Mouse (Mus musculus): ENCODE measurements around the gene Gcnt1. TPM values are rescaled to one million over a fixed set of nuclear protein-coding genes. Genes with fewer than 3 reads are reported as not detected.

Gcnt1 gene
- total and polyA plus RNA-seq, 3 experiments = 0.22 TPM; not detected in 2

DNA sequence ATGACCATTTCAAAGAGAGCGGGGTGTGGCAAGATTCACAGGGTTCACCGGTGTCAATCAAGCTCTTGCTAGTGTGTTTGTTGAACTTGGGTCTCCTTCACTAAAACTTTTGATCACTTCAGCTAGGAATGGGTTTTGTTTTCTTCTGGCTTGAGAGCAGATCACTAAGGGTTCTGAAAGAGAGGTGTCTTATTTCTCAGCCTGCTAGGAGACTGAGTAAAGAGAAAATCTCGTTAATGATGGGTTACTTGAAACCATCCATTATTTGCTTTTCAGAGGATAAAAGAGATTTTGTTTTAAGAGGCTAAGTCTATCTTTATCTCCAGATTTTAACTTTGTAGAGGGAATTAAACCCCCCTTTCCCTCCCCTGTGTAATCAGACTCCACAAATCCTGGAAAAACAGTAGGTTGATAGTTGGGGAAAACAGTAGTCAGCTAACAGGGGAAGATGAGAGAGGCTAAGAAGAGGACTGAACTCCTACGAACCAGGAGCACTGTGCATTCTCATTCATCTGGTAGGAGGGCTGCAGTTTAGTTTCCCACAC, 40.3 kb upstream of the Gcnt1 start:
- TF ChIP-seq ZNF384 (IDR thresholded peaks at IDR 0.05; ENCODE audit: low read depth, low read length) (no peak), RCOR1 (IDR thresholded peaks at IDR 0.05; ENCODE audit: low read depth, low read length) (no peak), MYC (IDR thresholded peaks at IDR 0.05; ENCODE audit: low read depth, low read length) (no peak), JUND (IDR thresholded peaks at IDR 0.05; ENCODE audit: low read depth, low read length) (no peak), USF2 (IDR thresholded peaks at IDR 0.05; ENCODE audit: borderline replicate concordance in 1 of 2, insufficient read depth in 1 of 2, low read depth in 1 of 2, low read length in 2 of 2) (no peak), MEF2A (IDR thresholded peaks at IDR 0.05; ENCODE audit: extremely low read depth, insufficient replicate concordance, low read depth, low read length, poor library complexity, severe bottlenecking) (no peak), TAL1 (IDR thresholded peaks at IDR 0.05; ENCODE audit: low read length) (no peak), POLR2AphosphoS5 (IDR thresholded peaks at IDR 0.05; ENCODE audit: borderline replicate concordance, low read depth, low read length) (no peak), MAFK (IDR thresholded peaks at IDR 0.05; ENCODE audit: borderline replicate concordance, low read depth, low read length) (no peak), GATA1 (IDR thresholded peaks at IDR 0.05; ENCODE audit: low read depth, low read length) (no peak), ETS1 (IDR thresholded peaks at IDR 0.05; ENCODE audit: low read depth, low read length) (no peak), MAX (IDR thresholded peaks at IDR 0.05; ENCODE audit: low read length) (no peak), USF1 (IDR thresholded peaks at IDR 0.05; ENCODE audit: low read depth, low read length) (no peak), CHD1 (IDR thresholded peaks at IDR 0.05; ENCODE audit: low read depth, low read length) (no peak), KAT2A (conservative IDR thresholded peaks at IDR 0.05; ENCODE audit: low read depth, low read length) (no peak), CTCF (IDR thresholded peaks at IDR 0.05 in 2 of 3, conservative IDR thresholded peaks at IDR 0.05 in 1 of 3; ENCODE audit: control insufficient read depth in 1 of 3, insufficient read depth in 1 of 3, low read depth in 2 of 3, low read length in 3 of 3, poor library complexity in 1 of 3, severe bottlenecking in 1 of 3) (no peak), ZC3H11A (IDR thresholded peaks at IDR 0.05; ENCODE audit: low read depth, low read length) (no peak), NRF1 (IDR thresholded peaks at IDR 0.05; ENCODE audit: insufficient read depth, low read depth, low read length, poor library complexity, severe bottlenecking) (no peak)
- Histone ChIP-seq H3K9ac (ENCODE audit: control insufficient read depth, low read depth, low read length, poor library complexity, severe bottlenecking) (no peak overlapping the region), H3K79me2 (ENCODE audit: control insufficient read depth, insufficient read depth, low read length, poor library complexity) (no peaks in the 10 kb centered on the region), H3K9me3 (replicated peaks; ENCODE audit: insufficient read depth, low read length) (no peaks in the 10 kb centered on the region), H3K27ac (ENCODE audit: control insufficient read depth, low read depth, low read length) (no peak overlapping the region), H3K36me3 (ENCODE audit: control insufficient read depth in 1 of 2, insufficient read depth in 2 of 2, low read length in 2 of 2) (no peaks in the 10 kb centered on the region), H3K4me3 (ENCODE audit: control insufficient read depth in 1 of 2, insufficient read depth in 1 of 2, low read depth in 2 of 2, low read length in 2 of 2) (no peak overlapping the region), H3K4me1 (ENCODE audit: control insufficient read depth in 1 of 2, insufficient read depth in 2 of 2, low read length in 2 of 2) (no peaks in the 10 kb centered on the region), H3K27me3 (ENCODE audit: control insufficient read depth in 1 of 2, insufficient read depth in 2 of 2, low read length in 2 of 2) (no peaks in the 10 kb centered on the region)
- DNase-seq (ENCODE audit: low read depth, low spot score) = no peak

DNA sequence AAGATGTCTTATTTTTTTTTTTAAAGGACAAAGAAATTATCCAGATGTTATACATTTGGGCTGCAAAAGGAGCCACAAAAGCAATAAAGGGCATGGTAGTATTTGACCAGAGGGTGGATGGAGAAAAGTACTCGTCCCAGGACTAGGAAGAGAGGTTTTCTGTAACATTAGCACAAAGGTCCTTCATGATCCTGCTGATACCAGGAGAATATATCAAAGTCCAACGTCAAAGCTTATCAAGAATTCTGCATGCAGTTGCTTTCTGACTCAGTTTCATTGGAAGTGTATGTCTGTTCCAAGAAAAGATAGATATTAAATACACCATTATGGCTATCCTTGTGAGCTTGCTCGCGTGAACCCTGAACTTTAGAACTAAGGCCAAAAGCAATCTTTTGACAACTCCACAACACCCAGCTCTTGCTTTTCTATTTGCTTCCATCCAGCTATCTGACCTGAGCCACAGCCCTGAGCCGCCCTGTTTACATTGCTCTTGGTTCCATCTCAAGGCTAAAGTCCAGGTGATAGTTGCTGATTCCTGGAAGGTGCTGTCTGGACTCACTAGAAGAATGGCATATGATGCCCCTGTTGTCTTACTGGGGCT, 37.9 kb upstream of the Gcnt1 start:
- no peak for DNase-seq (ENCODE audit: low read depth, low spot score)
- Histone ChIP-seq H3K4me3 (ENCODE audit: control insufficient read depth in 1 of 2, insufficient read depth in 1 of 2, low read depth in 2 of 2, low read length in 2 of 2) (no peak overlapping the region), H3K9me3 (replicated peaks; ENCODE audit: insufficient read depth, low read length) (no peaks in the 10 kb centered on the region), H3K9ac (ENCODE audit: control insufficient read depth, low read depth, low read length, poor library complexity, severe bottlenecking) (no peak overlapping the region), H3K4me1 (ENCODE audit: control insufficient read depth in 1 of 2, insufficient read depth in 2 of 2, low read length in 2 of 2) (no peaks in the 10 kb centered on the region), H3K79me2 (ENCODE audit: control insufficient read depth, insufficient read depth, low read length, poor library complexity) (no peaks in the 10 kb centered on the region), H3K27ac (ENCODE audit: control insufficient read depth, low read depth, low read length) (no peak overlapping the region), H3K36me3 (ENCODE audit: control insufficient read depth in 1 of 2, insufficient read depth in 2 of 2, low read length in 2 of 2) (no peaks in the 10 kb centered on the region), H3K27me3 (ENCODE audit: control insufficient read depth in 1 of 2, insufficient read depth in 2 of 2, low read length in 2 of 2) (no peaks in the 10 kb centered on the region)
- TF ChIP-seq ZMIZ1 (IDR thresholded peaks at IDR 0.05; ENCODE audit: low read depth, low read length) = no peak
- no peak for TF ChIP-seq NRF1 (IDR thresholded peaks at IDR 0.05; ENCODE audit: insufficient read depth, low read depth, low read length, poor library complexity, severe bottlenecking)
- no peak for TF ChIP-seq RAD21 (IDR thresholded peaks at IDR 0.05; ENCODE audit: low read depth, low read length)
- TF ChIP-seq ETS1 (IDR thresholded peaks at IDR 0.05; ENCODE audit: low read depth, low read length) = no peak
